Mouse (Mus musculus) MEL (cell line): ENCODE results near the gene Kcnj15. TPM values are rescaled to one million over a fixed set of nuclear protein-coding genes. Genes with fewer than 3 reads are reported as not detected.

Experiments
- DNase-seq: peaks from one replicate; pipeline ENCODE4 v3.0.0; 2011; ENCODE audit warnings: low read depth, low spot score
- H3K27ac ChIP-seq: 2 replicates; pipeline ENCODE4 v1.5.1; 2012; ENCODE audit warnings: low read depth, mild to moderate bottlenecking, control low read depth, low read length, moderate library complexity; ENCODE audit not compliant: control insufficient read depth
- H3K27me3 ChIP-seq, 2 experiments: fragments of 150-350 bp in 1 of 2; sonication (generic) in 1 of 2; 2 replicates each; pipeline ENCODE4 v1.6.1; 2012; ENCODE audit warnings: low read length in 2 of 2, mild to moderate bottlenecking in 2 of 2, improper control_type of control experiment in 1 of 2, moderate library complexity in 1 of 2; ENCODE audit not compliant: insufficient read depth in 2 of 2, control insufficient read depth in 1 of 2
- H3K36me3 ChIP-seq, 2 experiments: 2 replicates each; pipeline ENCODE4 v1.6.1; 2012 to 2014; ENCODE audit warnings: low read length in 2 of 2, improper control_type of control experiment in 1 of 2, inconsistent platforms in 1 of 2, mild to moderate bottlenecking in 1 of 2; ENCODE audit not compliant: insufficient read depth in 2 of 2, control insufficient read depth in 1 of 2
- H3K4me1 ChIP-seq, 2 experiments: fragments of 150-350 bp in 1 of 2; sonication (generic) in 1 of 2; 2 replicates each; pipeline ENCODE4 v1.6.1; 2012; ENCODE audit warnings: low read length in 2 of 2, improper control_type of control experiment in 1 of 2, mild to moderate bottlenecking in 1 of 2; ENCODE audit not compliant: insufficient read depth in 2 of 2, control insufficient read depth in 1 of 2
- H3K4me3 ChIP-seq, 2 experiments: fragments of 150-350 bp in 1 of 2; sonication (generic) in 1 of 2; 2 replicates each; pipeline ENCODE4 v1.5.1; 2012; ENCODE audit warnings: low read depth in 2 of 2, low read length in 2 of 2, mild to moderate bottlenecking in 2 of 2, moderate library complexity in 2 of 2, control low read depth in 1 of 2, improper control_type of control experiment in 1 of 2; ENCODE audit not compliant: control insufficient read depth in 1 of 2, insufficient read depth in 1 of 2
- H3K79me2 ChIP-seq: 2 replicates; pipeline ENCODE4 v1.6.1; 2012; ENCODE audit warnings: mild to moderate bottlenecking, low read length, moderate library complexity; ENCODE audit not compliant: control insufficient read depth, poor library complexity, insufficient read depth
- H3K9ac ChIP-seq: 2 replicates; pipeline ENCODE4 v1.6.1; 2012; ENCODE audit warnings: low read depth, mild to moderate bottlenecking, control low read depth, low read length, moderate library complexity; ENCODE audit not compliant: control insufficient read depth, poor library complexity, severe bottlenecking
- H3K9me3 ChIP-seq: fragments of 150-350 bp; sonication (generic); replicated peaks from 2 replicates; pipeline ENCODE4 v1.6.1; 2012; ENCODE audit warnings: mild to moderate bottlenecking, low read length, improper control_type of control experiment, moderate library complexity; ENCODE audit not compliant: insufficient read depth
- BHLHE40 ChIP-seq: IDR thresholded peaks from 2 replicates; pipeline ENCODE4 v1.6.1; 2012; ENCODE audit warnings: low read depth, mild to moderate bottlenecking, inconsistent platforms, low read length, improper control_type of control experiment, borderline replicate concordance
- CHD1 ChIP-seq: IDR thresholded peaks from 2 replicates; pipeline ENCODE4 v1.6.1; 2012; ENCODE audit warnings: low read depth, mild to moderate bottlenecking, inconsistent platforms, low read length, improper control_type of control experiment
- CHD2 ChIP-seq: IDR thresholded peaks from 2 replicates; pipeline ENCODE4 v1.6.1; 2011; ENCODE audit warnings: low read length, improper control_type of control experiment
- CTCF ChIP-seq, 3 experiments: IDR thresholded peaks in 2 of 3; conservative IDR thresholded peaks in 1 of 3; 2 replicates each; pipeline ENCODE4 v1.5.1; 2011 to 2012; ENCODE audit warnings: low read length in 3 of 3, low read depth in 2 of 3, mild to moderate bottlenecking in 2 of 3, improper control_type of control experiment in 1 of 3, inconsistent platforms in 1 of 3, mixed read lengths in 1 of 3, moderate library complexity in 1 of 3; ENCODE audit not compliant: control insufficient read depth in 1 of 3, insufficient read depth in 1 of 3, poor library complexity in 1 of 3, severe bottlenecking in 1 of 3
- E2F4 ChIP-seq: IDR thresholded peaks from 2 replicates; pipeline ENCODE4 v1.6.1; 2011; ENCODE audit warnings: low read depth, low read length, improper control_type of control experiment, borderline replicate concordance
- ELF1 ChIP-seq: IDR thresholded peaks from 2 replicates; pipeline ENCODE4 v1.6.1; 2014; ENCODE audit warnings: low read depth, mild to moderate bottlenecking, inconsistent platforms, low read length, improper control_type of control experiment, moderate library complexity
- EP300 ChIP-seq, 2 experiments: IDR thresholded peaks; 2 replicates each; pipeline ENCODE4 v1.6.1; 2011; ENCODE audit warnings: improper control_type of control experiment in 2 of 2, low read length in 2 of 2, low read depth in 1 of 2, mild to moderate bottlenecking in 1 of 2
- ETS1 ChIP-seq: IDR thresholded peaks from 2 replicates; pipeline ENCODE4 v1.6.1; 2012; ENCODE audit warnings: low read depth, mild to moderate bottlenecking, inconsistent platforms, low read length, improper control_type of control experiment, moderate library complexity
- GABPA ChIP-seq: IDR thresholded peaks from 2 replicates; pipeline ENCODE4 v1.6.1; 2012; ENCODE audit warnings: low read depth, mild to moderate bottlenecking, inconsistent platforms, low read length, improper control_type of control experiment, moderate library complexity
- HCFC1 ChIP-seq: IDR thresholded peaks from 2 replicates; pipeline ENCODE4 v1.6.1; 2012; ENCODE audit warnings: low read depth, mild to moderate bottlenecking, inconsistent platforms, low read length, improper control_type of control experiment, moderate library complexity
- JUND ChIP-seq: IDR thresholded peaks from 2 replicates; pipeline ENCODE4 v1.6.1; 2011; ENCODE audit warnings: low read depth, mild to moderate bottlenecking, improper control_type of control experiment, low read length
- KAT2A ChIP-seq: conservative IDR thresholded peaks from 2 replicates; pipeline ENCODE4 v1.6.1; 2012; ENCODE audit warnings: low read depth, low read length, improper control_type of control experiment, inconsistent platforms
- MAFK ChIP-seq: IDR thresholded peaks from 2 replicates; pipeline ENCODE4 v1.6.1; 2011; ENCODE audit warnings: low read depth, mild to moderate bottlenecking, low read length, improper control_type of control experiment, borderline replicate concordance
- MEF2A ChIP-seq: IDR thresholded peaks from 2 replicates; pipeline ENCODE4 v1.6.1; 2014; ENCODE audit warnings: low read depth, mild to moderate bottlenecking, inconsistent platforms, low read length, improper control_type of control experiment; ENCODE audit not compliant: poor library complexity, insufficient replicate concordance, severe bottlenecking; ENCODE audit errors: extremely low read depth
- MYB ChIP-seq: IDR thresholded peaks from 2 replicates; pipeline ENCODE4 v1.6.1; 2011; ENCODE audit warnings: mild to moderate bottlenecking, low read depth, low read length, improper control_type of control experiment
- MYC ChIP-seq: IDR thresholded peaks from 2 replicates; pipeline ENCODE4 v1.6.1; 2011; ENCODE audit warnings: low read depth, mild to moderate bottlenecking, low read length, improper control_type of control experiment, moderate library complexity
- NELFE ChIP-seq: IDR thresholded peaks from 2 replicates; pipeline ENCODE4 v1.6.1; 2011; ENCODE audit warnings: low read depth, low read length, improper control_type of control experiment
- NRF1 ChIP-seq: IDR thresholded peaks from 2 replicates; pipeline ENCODE4 v1.6.1; 2014; ENCODE audit warnings: low read depth, mild to moderate bottlenecking, inconsistent platforms, low read length, improper control_type of control experiment, moderate library complexity; ENCODE audit not compliant: poor library complexity, insufficient read depth, severe bottlenecking
- POLR2A ChIP-seq, 2 experiments: IDR thresholded peaks; 2 replicates each; pipeline ENCODE4 v1.6.1; 2011 to 2012; ENCODE audit warnings: low read length in 2 of 2, mild to moderate bottlenecking in 2 of 2, control low read depth in 1 of 2, improper control_type of control experiment in 1 of 2, low read depth in 1 of 2, moderate library complexity in 1 of 2; ENCODE audit not compliant: control insufficient read depth in 1 of 2, insufficient read depth in 1 of 2, poor library complexity in 1 of 2
- POLR2AphosphoS5 ChIP-seq: IDR thresholded peaks from 2 replicates; pipeline ENCODE4 v1.6.1; 2012; ENCODE audit warnings: low read depth, borderline replicate concordance, mild to moderate bottlenecking, inconsistent platforms, low read length, moderate library complexity, mixed read lengths
- RCOR1 ChIP-seq: IDR thresholded peaks from 2 replicates; pipeline ENCODE4 v1.6.1; 2012; ENCODE audit warnings: low read depth, mild to moderate bottlenecking, inconsistent platforms, low read length, improper control_type of control experiment
- SIN3A ChIP-seq: IDR thresholded peaks from 2 replicates; pipeline ENCODE4 v1.6.1; 2012; ENCODE audit warnings: low read length, improper control_type of control experiment, inconsistent platforms
- TAL1 ChIP-seq: IDR thresholded peaks from 2 replicates; pipeline ENCODE4 v1.6.1; 2012; ENCODE audit warnings: mild to moderate bottlenecking, inconsistent platforms, low read length, moderate library complexity, mixed read lengths
- TBP ChIP-seq: IDR thresholded peaks from 2 replicates; pipeline ENCODE4 v1.8.0; 2011; ENCODE audit warnings: low read depth, low read length, improper control_type of control experiment
- TCF12 ChIP-seq: IDR thresholded peaks from 2 replicates; pipeline ENCODE4 v1.6.1; 2014; ENCODE audit warnings: low read depth, mild to moderate bottlenecking, inconsistent platforms, low read length, improper control_type of control experiment, moderate library complexity
- UBTF ChIP-seq: IDR thresholded peaks from 2 replicates; pipeline ENCODE4 v1.6.1; 2012; ENCODE audit warnings: low read depth, mild to moderate bottlenecking, inconsistent platforms, low read length, improper control_type of control experiment, moderate library complexity, borderline replicate concordance; ENCODE audit not compliant: insufficient read depth
- USF2 ChIP-seq, 2 experiments: IDR thresholded peaks; 2 replicates each; pipeline ENCODE4 v1.6.1; 2011 to 2012; ENCODE audit warnings: improper control_type of control experiment in 2 of 2, low read length in 2 of 2, borderline replicate concordance in 1 of 2, inconsistent platforms in 1 of 2, low read depth in 1 of 2, mild to moderate bottlenecking in 1 of 2; ENCODE audit not compliant: insufficient read depth in 1 of 2
- ZC3H11A ChIP-seq: IDR thresholded peaks from 2 replicates; pipeline ENCODE4 v1.6.1; 2012; ENCODE audit warnings: low read depth, mild to moderate bottlenecking, inconsistent platforms, low read length, improper control_type of control experiment
- ZKSCAN1 ChIP-seq: IDR thresholded peaks from 2 replicates; pipeline ENCODE4 v1.6.1; 2012; ENCODE audit warnings: low read depth, mild to moderate bottlenecking, inconsistent platforms, low read length, improper control_type of control experiment, moderate library complexity
- ZMIZ1 ChIP-seq: IDR thresholded peaks from 2 replicates; pipeline ENCODE4 v1.6.1; 2012; ENCODE audit warnings: low read depth, mild to moderate bottlenecking, inconsistent platforms, low read length, improper control_type of control experiment, moderate library complexity
- polyA plus RNA-seq, 2 experiments: library from polyadenylated mRNA; stranded (reverse) in 1 of 2; unstranded in 1 of 2; fragments of >175 nt in 1 of 2; fragments of >200 nt in 1 of 2; gene quantifications; 2 replicates each; pipeline versions ENCODE4 v1.2.1 to v1.2.4; 2012; ENCODE audit warnings: low replicate concordance in 2 of 2, low read depth in 1 of 2; ENCODE audit not compliant: insufficient read length in 2 of 2, insufficient read depth in 1 of 2, missing spikeins in 1 of 2
- total RNA-seq: library from RNA; depleted of rRNA; stranded (reverse); fragments of 300-350 nt; gene quantifications from 2 replicates; pipeline ENCODE4 v1.2.3, GENCODE M21; 2012

Kcnj15 gene
- total and polyA plus RNA-seq, 3 experiments, result not detected

GRCm38 (mm10) chr16:95297651-95298050, 40.3 kb downstream of the Kcnj15 start:
- Histone ChIP-seq H3K27me3 (no peaks in the 10 kb centered on the region), H3K9ac (no peak overlapping the region), H3K4me3 (no peak overlapping the region), H3K79me2 (no peaks in the 10 kb centered on the region), H3K27ac (no peak overlapping the region), H3K9me3 (no peaks in the 10 kb centered on the region), H3K36me3 (no peaks in the 10 kb centered on the region), H3K4me1 (no peaks in the 10 kb centered on the region)
- no peak for TF ChIP-seq USF2 (IDR thresholded peaks at IDR 0.05; ENCODE audit: borderline replicate concordance in 1 of 2, insufficient read depth in 1 of 2, low read depth in 1 of 2, low read length in 2 of 2)
- no peak for TF ChIP-seq POLR2AphosphoS5
- no peak for TF ChIP-seq POLR2A (IDR thresholded peaks at IDR 0.05; ENCODE audit: control insufficient read depth in 1 of 2, insufficient read depth in 1 of 2, low read depth in 1 of 2, low read length in 2 of 2, poor library complexity in 1 of 2)
- TF ChIP-seq SIN3A, result no peak
- no peak for TF ChIP-seq TAL1
- TF ChIP-seq JUND, result no peak
- no peak for TF ChIP-seq ELF1
- TF ChIP-seq NRF1, result no peak
- TF ChIP-seq MAFK, result no peak
- TF ChIP-seq NELFE, result no peak
- TF ChIP-seq GABPA, result no peak
- TF ChIP-seq MYC, result no peak
- no peak for TF ChIP-seq MYB
- TF ChIP-seq RCOR1, result no peak
- TF ChIP-seq ZKSCAN1, result no peak
- TF ChIP-seq TCF12, result no peak
- no peak for TF ChIP-seq EP300 (IDR thresholded peaks at IDR 0.05; ENCODE audit: low read depth in 1 of 2, low read length in 2 of 2)
- DNase-seq, result no peak

GRCm38 (mm10) chr16:95301667-95302066, 44.3 kb downstream of the Kcnj15 start:
- H3K4me1 ChIP-seq, result no peaks in the 10 kb centered on the region
- H3K9ac ChIP-seq, result no peak overlapping the region
- no peak overlapping the region for H3K27ac ChIP-seq
- H3K9me3 ChIP-seq, result no peaks in the 10 kb centered on the region
- no peaks in the 10 kb centered on the region for H3K36me3 ChIP-seq
- no peak overlapping the region for H3K4me3 ChIP-seq
- TF ChIP-seq MEF2A (no peak), KAT2A (no peak), CHD1 (no peak), HCFC1 (no peak), BHLHE40 (no peak), CTCF (IDR thresholded peaks at IDR 0.05 in 2 of 3, conservative IDR thresholded peaks at IDR 0.05 in 1 of 3; ENCODE audit: control insufficient read depth in 1 of 3, insufficient read depth in 1 of 3, low read depth in 2 of 3, low read length in 3 of 3, poor library complexity in 1 of 3, severe bottlenecking in 1 of 3) (no peak), EP300 (IDR thresholded peaks at IDR 0.05; ENCODE audit: low read depth in 1 of 2, low read length in 2 of 2) (no peak), UBTF (no peak), ZMIZ1 (no peak), E2F4 (no peak), ETS1 (no peak), TBP (no peak), NRF1 (no peak), MYB (no peak), ZC3H11A (no peak), CHD2 (no peak), JUND (no peak), GABPA (no peak), NELFE (no peak), MAFK (no peak)
- DNase-seq, result no peak
- no peaks in the 10 kb centered on the region for H3K27me3 ChIP-seq
- no peaks in the 10 kb centered on the region for H3K79me2 ChIP-seq
